Mouse (Mus musculus) brain, embryonic 14.5 days (tissue): ENCODE results near the gene Bmi1.

Experiments
- CTCF ChIP-seq: fragments of 200-500 bp; IDR thresholded peaks from 2 replicates; pipeline ENCODE4 v1.5.1; 2012; ENCODE audit warnings: inconsistent platforms, mild to moderate bottlenecking, moderate library complexity, borderline replicate concordance; ENCODE audit not compliant: insufficient read depth, insufficient read length; ENCODE audit errors: extremely low read depth
- POLR2A ChIP-seq: fragments of 200-500 bp; IDR thresholded peaks from 2 replicates; pipeline ENCODE4 v1.6.1; 2012; ENCODE audit warnings: mild to moderate bottlenecking, inconsistent platforms, borderline replicate concordance; ENCODE audit not compliant: poor library complexity, insufficient read depth, insufficient read length, severe bottlenecking; ENCODE audit errors: extremely low read depth

DNA sequence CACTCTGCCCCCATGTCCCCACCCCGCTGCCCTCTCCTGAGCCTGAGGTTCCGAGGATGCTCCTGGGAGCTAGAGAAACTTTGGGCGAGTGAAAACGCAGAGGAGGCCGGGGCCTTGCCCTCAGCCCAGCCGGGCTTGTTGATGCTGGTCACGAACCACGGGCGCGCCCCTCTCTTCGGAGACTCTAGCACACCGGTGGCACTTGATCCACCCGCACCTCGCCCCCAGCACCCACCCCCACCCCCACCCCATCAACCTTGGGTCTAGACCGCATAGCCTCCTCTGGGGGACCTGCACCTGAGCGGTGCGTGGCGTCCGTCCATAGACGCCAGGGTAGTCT, 17.8 kb downstream of the Bmi1 start:
- TF ChIP-seq POLR2A, result no peak
- no peak for TF ChIP-seq CTCF
